Mouse (Mus musculus) thymus, adult 18-20 months (tissue): ENCODE data around the gene Lyrm1.

Experiments
- DNase-seq, 2 experiments: peaks; one replicate each; pipeline ENCODE4 v3.0.0; 2022; ENCODE audit warnings: mixed read lengths in 2 of 2

Lyrm1 gene

DNA sequence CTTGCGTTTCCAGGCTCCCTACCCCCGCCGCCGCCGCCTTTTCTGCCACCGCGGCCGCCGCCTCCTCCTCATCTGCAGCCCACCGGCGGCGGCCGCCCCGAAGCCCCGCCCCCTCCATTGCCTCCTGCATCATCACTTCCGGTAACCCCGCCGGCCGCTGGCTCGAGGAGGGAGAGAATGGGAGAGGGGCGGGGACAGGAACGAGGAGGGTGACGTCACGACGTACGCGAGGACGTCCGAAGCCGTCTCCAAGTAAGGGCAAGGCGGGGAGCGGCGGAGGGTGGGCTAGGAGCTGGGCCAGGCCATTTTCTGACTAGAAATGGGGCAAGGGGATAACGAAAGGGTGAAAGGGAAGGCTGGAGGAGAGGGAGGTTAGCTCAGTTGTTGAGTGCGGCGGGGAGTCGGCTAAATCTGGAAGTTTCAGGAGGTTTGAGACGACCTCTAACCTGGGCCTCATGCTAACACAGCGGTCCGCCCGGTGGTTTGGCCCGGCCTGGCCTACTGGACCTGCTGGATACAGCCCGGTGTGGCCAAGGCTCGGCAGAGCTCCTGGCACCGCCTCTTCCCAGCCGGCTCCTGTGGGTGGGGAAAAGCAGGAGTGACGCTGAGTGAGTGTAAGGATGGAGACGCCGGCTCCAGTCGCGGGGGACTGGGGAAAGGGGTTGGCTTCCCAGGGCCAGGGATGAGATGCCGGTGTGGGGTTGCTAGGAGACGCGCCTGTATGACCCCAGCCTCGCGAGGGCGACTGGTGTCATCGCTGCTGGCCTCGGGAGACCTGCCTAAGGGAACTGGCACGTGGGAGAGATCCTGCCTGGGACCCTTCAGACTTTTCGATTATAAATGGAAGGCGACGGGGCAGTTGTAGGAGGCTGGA lies at the start of gene Lyrm1, which contains the start of gene Dcun1d3:
Lyrm1 (plus strand) TSS at position 223 of the 874 bp plus-strand sequence.
Dcun1d3 (minus strand) TSS at position 660 of the 874 bp plus-strand sequence.
- DNase-seq: peak; percentile 96 to 97

DNA sequence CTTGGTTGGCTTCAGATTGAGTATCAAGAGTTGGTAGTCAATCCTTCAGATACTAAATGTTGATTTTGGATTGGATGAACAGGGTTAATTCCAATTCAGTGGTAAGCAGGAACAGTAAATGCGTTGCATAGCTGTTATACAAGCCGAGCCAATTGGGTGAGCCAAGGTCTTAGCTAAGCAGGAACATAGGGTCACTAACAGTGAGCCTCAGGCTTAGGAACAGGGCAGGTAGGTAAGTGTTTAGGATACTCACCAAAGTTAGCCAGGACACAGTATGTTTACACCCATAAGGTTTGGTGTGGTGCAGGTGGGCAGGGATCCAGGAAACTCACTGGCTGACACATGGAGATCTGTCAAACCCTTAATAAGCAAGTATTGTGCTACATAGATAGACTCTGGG lies 48.3 kb upstream of the Lyrm1 start:
- DNase-seq: no peak

DNA sequence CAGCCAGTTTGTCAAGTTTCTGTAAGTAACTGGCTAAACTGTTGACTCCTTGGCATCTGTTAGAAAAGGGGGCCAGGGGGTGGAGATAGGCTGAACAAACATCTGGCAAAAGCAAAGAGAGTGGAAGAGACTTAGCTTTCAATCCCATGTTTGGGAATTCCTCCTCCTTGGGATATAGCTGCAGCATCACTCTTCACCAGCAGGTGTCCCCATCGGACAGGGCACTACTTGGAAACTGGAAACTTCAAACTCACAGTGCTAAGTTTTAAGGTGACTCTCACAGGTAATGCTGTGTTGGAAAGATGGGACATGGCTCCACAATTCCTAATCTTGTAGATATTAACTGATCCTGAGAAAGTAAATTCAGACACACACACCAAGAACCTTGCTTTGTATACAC lies 46.6 kb upstream of the Lyrm1 start:
- DNase-seq: peak in 1 of 2 experiments; percentile 10

DNA sequence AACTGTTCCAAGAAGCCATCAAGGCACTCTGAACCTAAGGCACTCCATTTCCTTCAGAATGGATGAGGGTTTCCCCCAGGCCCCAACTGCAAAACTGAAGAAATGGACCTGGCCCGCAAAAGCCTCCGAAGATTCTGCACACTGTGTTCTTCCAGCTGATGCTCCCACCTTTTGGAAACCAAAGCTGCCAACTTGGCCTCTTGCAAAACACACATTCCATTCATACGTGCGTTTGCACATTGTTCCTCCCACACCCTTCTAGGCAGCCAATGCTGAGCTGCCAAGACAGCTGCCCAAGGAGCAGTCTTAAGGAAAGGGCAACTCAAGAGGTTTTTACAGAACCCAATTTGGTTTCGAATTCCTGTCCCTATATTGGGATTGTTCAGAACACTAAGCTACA lies 44.9 kb upstream of the Lyrm1 start:
- DNase-seq: no peak

DNA sequence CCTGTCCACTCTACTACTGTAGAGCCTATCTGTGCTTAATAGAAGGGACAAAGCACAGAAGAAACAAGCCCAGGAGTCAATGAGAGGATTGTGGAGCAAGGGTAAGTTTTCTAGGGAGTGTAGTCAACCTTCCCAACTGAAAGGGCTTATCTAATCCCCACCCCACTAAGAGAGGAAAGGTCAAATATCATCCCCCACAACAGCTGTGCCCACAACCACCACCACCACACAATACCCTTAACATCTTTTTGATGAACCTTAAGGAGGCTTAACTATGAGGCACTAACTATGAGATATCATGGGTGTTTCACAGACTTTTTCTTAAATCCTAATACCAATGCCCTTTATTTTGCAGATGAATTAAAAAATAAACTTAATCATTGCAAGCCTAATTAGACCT lies 43.2 kb upstream of the Lyrm1 start:
- no peak for DNase-seq

DNA sequence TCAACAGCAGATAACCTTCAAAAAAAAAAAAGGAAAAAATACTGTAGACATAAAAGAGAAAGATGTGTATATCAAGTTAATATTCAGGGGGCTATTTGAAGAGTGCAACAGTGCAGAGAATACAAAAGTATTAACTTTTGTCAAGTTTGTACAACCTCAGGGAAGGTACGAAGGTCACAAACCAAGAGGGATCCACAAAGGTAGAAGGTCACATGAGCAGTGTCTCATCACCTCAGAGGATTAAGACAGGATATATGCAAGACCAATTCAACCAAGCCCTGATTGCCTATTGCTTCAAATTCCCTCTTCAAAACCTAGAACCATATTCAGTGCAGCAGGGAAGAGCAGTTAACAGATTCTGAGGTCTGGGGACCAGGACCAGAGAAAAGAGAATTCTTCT lies 42.5 kb upstream of the Lyrm1 start:
- DNase-seq: no peak

DNA sequence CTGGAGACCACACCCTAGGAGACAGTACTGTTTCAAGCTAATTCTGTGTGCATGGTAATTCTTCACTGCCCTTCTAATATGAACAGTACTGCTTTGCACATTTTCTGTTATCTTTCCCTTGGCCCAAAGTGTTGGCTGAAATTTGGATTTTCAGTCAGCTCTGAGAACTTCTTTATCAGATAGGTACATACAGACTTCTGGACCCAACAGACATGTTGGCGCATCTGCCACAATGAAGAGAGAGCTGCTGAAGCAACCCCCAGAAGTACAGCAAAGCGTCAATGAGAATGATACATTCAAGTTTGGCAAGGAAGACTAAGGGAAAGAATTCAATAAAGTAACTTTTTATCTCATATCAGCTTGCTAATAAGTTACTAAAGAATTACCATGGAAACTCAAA lies 41.3 kb upstream of the Lyrm1 start:
- no peak for DNase-seq

DNA sequence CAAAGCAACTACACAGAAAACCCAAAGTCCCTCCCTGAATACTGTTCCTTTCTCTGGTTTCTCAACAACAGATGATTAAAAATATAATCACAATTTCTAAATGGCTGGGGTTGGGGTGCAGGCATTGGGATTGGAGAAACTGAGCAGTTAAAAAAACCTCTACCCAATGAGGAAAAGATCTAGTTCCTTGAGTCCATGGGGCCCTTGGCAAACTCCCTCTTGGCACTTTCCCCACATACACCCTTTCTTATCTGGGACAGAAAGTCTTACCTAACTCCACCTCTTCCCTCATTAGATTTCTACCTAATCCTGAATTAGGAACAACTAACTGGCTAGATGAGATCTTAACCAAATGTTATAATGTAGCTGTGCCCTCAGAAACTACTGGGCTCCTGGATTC lies 40.6 kb upstream of the Lyrm1 start:
- no peak for DNase-seq

DNA sequence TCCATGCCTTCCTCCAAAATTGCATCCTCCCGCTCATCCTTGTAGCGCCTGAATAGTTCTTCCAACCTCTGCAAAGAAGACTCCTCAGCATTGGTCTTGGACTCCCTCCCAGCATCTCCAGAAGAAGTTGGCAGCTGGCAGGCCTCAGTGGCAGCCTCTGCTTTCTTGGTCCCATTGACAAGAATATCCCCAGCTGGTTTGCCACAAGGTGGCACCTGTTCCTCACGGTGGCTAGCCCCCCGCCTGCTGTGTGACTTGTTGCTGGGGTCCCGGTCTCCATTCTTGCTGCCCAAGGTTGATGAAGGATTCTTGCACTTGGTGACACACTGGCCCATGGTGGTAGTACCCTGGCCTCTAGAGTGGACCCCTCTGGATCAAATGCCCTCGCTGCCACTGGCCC lies 36.2 kb upstream of the Lyrm1 start:
- DNase-seq: no peak

DNA sequence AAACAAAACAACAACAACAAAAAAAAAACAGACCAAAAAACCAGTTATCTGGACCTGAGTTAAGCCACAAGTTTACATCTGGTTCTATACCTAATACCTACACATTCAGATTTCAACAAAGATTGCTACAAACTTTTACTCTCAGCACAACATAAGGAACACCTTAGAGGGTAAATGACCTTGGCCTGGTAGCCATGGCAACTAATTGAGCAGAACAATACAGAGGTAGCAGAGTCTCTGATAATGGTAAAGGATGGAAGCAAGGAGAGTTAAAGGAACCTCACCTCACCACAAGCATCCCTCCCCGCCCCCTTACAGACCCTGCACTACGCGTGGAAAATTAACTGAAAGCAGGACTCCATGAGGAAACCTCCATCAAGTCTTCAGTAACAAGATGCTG lies 35.5 kb upstream of the Lyrm1 start:
- DNase-seq: no peak

DNA sequence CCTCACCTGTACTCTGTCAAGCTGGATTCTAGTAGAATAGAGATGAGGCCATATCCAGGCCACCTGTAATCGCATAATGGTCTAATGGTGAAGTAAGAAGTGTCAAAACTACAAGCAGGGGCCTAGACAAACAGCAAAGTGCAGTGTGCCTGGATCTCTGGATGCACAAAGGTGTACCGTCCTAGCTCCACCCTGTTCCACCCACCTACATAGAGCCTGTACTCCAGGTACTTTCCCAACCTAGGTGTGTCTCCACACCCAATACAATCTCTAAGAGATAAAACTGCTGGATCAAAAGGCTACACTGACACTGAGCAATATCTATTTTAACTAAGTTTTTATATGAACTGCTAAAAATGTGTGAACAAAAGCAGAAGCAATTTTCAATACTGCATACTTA lies 35.1 kb upstream of the Lyrm1 start:
- DNase-seq: no peak

DNA sequence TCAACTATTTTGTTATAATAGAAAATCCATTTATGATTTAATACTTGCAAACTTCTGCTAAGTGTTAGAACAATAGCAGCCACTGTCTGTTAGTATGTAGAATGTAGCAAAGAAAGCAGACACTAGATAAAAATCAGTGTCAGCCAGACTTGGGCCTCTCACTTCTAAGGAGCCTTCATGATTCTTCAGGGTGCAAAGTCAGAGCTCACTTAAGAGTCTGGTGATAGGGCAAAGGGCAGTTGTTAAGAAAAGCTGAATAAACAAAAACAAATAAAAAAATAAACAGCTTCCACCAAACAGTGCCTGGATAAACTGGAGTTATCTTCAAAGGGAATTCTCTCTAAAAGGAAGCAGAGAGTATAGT lies 34.7 kb upstream of the Lyrm1 start:
- DNase-seq: no peak

DNA sequence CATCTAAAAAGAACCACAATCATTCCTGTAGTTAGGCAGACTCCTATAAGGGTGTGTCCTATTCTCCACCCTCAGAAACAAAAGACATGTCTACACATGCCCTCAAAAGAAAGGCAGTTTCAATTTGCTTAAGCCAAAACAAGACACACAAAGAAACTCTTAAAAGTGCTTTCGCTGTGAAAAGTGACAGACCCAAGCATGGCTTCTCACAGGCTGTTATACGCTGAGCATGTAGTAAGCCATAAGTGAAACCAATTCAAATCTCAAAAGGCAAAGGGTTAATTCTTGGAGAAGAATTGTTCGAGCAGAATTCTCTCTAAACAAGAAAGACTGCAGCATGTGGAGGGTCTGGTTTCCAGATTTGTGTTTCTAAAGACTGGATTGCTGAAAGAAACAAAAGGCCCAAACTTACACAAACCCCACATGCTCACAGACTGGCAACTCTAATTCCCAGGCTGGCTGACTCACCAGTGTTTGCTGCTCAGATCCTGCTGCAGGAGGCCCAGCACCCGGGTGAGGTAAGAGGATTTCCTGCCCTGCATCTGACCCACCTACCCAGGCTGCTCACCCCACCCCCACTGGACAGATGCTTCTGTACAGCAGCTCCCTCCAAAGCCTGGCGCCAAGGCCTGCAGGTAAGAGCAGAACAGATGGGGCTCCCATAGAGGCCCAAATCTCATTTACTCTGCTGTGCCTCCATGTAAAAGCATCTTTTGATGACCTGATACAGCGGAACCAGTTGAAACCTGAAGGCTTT lies 34.1 kb upstream of the Lyrm1 start:
- peak; percentile 21 to 26 for DNase-seq

DNA sequence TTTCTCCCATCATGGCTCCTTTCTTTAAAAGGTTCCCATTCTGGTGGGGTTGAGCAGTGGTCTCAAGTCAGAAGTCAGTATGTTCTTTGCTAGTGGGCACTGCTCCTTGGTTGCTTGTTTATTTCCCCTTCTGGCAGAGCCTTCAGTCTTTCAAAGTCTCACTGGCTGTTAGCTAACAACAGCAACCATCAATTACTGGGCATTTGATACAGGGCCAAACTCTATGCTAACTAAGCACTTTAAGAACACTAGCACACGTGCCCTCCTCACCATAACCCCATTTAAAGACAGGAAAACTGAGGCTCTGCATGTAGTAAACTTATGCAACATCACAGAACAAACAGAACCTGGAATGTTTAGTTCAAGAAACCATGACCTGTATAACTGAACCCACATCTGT lies 33.5 kb upstream of the Lyrm1 start:
- no peak for DNase-seq

DNA sequence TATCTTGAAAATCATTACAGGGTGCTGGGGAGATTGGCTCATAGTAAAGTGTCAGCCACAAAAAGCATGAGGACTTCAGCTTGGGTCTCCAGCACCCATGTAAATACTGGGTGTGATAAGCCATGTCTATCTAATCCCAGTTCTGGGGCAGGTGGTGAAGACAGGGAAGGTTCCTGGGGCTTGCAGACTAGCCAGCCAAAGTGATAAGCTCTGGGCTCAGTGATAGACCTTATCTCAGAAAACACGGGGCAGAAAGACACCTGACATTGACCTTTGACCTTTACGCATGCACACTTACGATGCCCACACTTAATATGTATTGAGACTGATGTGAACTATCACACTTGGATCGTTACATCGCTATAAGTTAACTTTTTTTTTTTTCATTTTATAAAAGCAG lies 31.2 kb upstream of the Lyrm1 start:
- DNase-seq: no peak

DNA sequence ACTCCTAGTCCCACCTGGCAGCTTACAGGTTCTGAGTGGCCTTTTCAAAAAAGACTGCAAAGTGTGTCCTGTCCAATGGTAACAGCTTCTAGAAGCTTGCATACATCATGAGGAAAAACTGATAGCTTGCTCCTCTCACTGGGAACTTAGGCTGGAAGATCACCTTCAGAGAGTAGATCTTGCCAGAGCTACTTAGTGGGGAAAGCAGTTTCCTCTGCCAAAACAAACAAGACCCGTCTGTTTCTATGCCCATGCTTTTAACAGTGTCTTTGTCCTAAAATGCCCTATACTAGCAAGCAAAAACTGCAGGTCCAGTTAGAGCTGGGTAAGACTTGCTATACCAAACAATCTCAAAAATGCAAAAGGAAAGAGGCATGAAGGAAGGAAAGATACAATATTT lies 29.5 kb upstream of the Lyrm1 start:
- no peak for DNase-seq

DNA sequence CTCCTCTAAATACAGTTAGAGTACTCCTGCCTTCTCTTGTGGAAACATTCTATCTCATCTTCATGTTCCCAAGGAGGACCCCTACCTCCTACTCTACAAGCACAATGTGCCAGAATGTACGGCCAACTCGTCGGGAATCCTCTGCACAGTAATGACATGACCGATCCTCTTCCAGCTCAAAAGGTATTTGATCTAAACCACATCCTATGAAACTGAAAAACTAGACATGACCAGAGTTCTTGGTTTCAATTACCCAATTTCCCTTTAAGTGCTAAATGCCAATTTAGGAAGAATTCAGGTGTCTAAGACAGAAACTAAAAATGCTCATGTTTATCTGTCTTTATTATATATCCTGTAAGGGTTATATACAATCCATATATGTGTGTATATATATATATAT lies 23.5 kb upstream of the Lyrm1 start:
- no peak for DNase-seq

DNA sequence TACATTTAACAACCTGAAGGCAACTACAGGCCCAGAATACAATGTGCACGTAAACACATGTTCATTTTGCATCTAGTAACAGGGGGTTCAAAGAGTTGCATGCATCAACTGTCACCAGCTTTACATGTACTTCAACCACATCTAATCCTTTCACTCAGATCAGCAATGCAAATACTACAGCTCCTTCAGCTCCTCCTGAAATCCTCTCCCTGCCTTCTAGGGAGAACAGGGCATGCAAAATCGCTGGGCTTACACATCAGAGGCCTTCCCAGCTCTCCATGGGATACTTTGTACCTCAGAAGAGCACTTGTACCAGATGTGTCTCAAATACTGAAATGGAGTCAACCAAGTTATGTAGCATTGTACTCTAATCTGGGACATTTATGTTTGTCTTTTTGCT lies 22.6 kb upstream of the Lyrm1 start:
- no peak for DNase-seq

DNA sequence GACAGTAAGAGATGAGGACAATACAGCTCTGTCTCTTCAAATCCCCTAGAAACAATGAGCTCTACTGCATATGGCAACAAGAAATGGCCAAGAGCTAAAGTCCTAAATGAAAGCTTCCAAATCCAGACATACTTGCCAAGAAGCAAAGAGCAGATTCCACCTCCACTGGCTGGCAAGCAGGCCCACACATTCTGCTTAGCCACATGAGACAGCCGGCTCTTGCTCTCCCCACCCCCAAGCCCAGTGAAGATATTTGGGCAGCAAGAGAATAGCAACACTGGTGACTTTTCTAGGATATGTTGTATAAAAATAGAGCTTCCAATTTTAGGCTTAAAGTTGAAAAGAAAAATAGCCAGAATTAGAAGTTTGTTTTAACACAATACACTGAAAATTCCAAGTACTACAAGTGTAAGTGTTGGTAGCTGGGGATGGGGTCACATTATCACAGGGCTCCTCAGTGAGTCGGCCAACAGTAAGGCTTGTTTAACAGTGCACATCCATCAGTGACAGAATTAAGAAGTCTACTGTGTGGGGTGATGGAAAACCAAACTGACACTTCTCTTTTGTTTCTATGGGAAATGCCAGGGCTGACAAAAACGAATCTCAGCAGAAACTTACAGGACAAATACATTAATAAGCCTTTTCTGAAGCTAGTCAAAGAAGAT lies 19.8 kb upstream of the Lyrm1 start:
- no peak for DNase-seq

DNA sequence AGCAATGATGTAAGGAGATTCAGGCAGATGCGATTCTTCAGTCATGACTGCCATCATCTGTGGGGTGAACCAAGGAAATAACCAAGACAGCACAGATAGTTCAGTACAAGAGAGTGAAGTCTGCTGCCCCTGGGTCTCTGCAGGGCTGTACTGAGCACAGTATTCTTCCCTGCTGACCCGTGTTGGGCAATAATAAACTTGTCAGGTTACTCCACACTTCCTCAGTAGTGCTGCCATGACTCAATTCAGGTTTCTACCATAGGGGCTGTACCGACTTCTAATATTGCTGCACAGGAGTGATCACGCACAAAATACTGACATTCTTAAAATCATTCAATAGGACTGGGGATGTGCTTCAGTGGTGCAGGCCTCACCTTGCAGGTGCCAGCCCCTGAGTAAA lies 16.5 kb upstream of the Lyrm1 start:
- DNase-seq: no peak

DNA sequence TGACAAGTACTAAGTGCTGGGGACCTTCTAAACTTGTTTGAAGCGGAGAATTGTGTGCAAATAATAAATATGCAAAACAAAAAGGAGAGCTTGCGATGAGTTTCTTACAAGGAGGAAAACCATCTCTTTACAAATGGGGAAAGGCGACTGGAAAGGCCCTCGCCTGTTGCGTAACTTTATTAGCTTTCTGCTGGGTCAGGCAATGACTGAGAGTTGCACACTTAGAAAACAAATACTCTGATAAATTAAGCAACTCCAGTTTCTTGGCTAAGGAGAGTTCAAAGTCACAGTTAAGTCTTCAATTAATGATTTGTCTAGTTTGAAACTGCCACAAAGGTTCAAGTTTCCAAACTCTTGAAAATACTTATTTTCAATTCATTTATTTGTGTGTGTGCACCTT lies 15.3 kb upstream of the Lyrm1 start:
- no peak for DNase-seq

DNA sequence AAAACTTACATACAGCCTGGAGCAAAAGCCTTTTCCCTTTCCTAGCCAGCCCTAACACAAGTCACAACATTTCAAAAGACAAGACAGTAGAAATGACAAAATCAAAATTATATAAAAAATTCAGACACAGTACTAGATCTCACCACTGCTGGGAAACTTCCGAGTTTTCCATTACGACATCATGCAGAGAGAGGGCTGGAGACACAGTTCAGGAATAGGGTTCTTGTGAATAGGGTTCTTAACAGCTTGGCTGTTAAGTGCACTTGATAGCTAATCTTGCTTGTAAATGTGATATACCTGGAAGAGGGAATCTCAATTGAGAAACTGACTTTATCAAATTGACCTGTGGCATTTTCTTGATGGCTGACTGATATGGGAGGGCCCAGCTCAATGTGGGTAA lies 14.4 kb upstream of the Lyrm1 start:
- DNase-seq: no peak

DNA sequence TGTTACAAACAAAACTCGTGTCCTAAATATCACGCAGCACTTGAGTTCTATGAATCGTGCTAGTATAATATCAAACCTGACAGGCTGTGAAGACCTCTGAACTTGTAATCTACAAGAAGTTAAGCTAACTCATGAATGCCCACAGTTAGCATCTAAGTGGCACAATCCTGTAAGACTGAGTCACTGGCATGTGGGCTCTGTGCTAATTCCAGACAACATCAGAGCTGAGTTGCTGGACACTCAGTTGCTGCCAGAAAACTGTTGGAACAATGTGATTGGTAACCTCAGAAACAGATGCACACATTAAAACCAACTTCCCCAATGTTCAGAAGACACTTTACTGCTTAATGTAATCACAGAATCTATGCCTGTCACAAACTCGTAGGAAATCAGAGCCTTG lies 7.8 kb upstream of the Lyrm1 start:
- no peak for DNase-seq

DNA sequence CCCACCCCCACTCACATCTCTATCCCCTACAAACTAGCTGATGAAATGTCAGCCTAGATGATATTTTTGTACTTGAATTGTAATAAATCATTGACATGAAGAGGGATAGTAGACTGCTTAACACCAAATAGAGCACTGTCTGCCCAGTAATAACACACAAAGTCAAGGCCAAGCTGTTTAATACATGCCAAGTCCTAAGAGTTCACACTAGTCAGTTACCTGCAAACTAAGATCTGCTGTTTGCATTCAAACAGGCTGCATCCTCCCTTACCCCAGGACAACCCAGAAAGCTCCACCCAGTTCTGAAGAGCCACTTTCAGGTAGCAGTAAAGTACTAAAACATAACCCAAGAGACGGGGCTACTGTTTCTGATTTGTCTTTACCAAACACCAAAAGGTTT lies 3.5 kb upstream of the Lyrm1 start:
- no peak for DNase-seq
